In the genomic region with DNA sequence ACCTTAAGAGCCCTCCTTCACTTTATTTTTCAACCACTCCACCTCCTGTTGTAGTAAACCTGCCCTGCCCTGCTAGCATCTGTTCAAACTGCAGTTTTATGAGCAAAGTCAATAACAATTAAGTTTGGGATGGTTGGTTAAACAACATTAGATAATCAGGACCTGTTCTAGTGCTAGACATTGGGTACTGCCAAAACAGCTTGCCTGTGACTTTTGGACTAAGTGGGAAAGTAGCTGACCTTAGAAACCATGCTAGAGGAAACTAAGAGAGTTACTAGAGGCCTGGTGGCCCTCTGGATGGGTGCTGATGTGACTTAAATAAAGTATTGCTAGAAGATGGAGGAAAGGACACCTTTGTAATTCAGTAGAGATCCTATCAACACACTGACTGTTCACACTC, we compare ENCODE assay signal across 16 mouse cellular contexts.
"Had no signal": no experiment of that assay in that cellular context is flagged by ENCODE, and none has a peak within 500 bp of the region (broad histone marks: within the 10 kb centered on the region; RNA-seq: fewer than 3 reads in every experiment).

No protein-coding gene starts in this region.

- H3K4me2 ChIP-seq: neural tube, embryonic 13.5 days; neural tube, embryonic 15.5 days; stomach, embryonic 15.5 days had no signal

- H3K9me3 ChIP-seq: stomach, embryonic 15.5 days had no signal

- DNase-seq: retina, postnatal 1 day; right cerebral cortex, adult 18-20 months; right cerebral cortex, postnatal 14 days; right cerebral cortex, postnatal 25 days; right cerebral cortex, postnatal 4 days; spleen, adult 18-20 months; thymus, adult 18-20 months; thymus, adult 2 months; thymus, postnatal 14 days; thymus, postnatal 25 days; thymus, postnatal 36 days; thymus, postnatal 4 days had no signal

- H3K36me3 ChIP-seq: neural tube, embryonic 13.5 days; neural tube, embryonic 15.5 days; stomach, embryonic 15.5 days had no signal

- H3K4me3 ChIP-seq: neural tube, embryonic 13.5 days; neural tube, embryonic 15.5 days; stomach, embryonic 15.5 days had no signal

- H3K9ac ChIP-seq: neural tube, embryonic 13.5 days; neural tube, embryonic 15.5 days; stomach, embryonic 15.5 days had no signal

- H3K27ac ChIP-seq: neural tube, embryonic 13.5 days; neural tube, embryonic 15.5 days; stomach, embryonic 15.5 days; stomach, postnatal 0 days had no signal

- H3K27me3 ChIP-seq: neural tube, embryonic 13.5 days; neural tube, embryonic 15.5 days; stomach, embryonic 15.5 days had no signal

- H3K4me1 ChIP-seq: neural tube, embryonic 13.5 days; neural tube, embryonic 15.5 days; stomach, embryonic 15.5 days had no signal
